Mouse (Mus musculus): ENCODE results near the gene Rasgef1b. TPM values are rescaled to one million over a fixed set of nuclear protein-coding genes. Genes with fewer than 3 reads are reported as not detected.
"Not testable (repeated sequence)": the region's sequence is repeated elsewhere in the genome, so short reads cannot be mapped to it uniquely, and the experiment has no call there.

Gene Rasgef1b
- polyA plus RNA-seq, 1 experiment from 2014 or later = 33.1 TPM

DNA sequence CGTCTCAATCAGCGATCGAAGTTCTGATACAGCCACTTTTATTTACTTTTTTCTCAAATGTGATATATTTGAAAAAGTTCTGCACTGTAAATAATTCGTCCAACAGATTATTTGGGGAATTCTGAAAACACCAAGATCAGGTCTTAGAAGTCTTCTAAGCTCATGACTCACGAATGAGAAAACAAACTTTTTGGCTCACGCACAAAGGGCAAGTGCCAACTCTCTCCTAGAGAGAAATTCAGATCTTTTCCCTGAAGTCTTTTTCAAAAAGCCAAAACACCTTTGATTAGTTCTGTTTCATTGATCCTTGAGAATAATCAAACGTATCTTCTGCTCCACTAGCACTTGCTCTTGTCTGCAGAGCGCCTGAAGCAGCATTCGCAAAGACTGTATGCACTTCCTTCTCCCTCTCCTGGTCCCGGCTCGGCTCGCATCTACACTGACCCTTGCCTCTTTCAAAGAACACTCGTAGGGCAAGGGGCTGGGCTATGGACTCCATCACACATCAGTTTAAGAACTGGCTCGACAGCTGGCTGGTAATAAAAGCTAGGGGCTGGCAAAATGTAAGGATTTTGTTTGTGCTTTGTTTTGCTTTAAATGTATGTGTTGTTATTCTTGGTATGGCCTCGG lies 504.9 kb downstream of the Rasgef1b start:
- Histone ChIP-seq H3K4me1 (replicated peaks) (0 out of 2 replicates have a peak, but pooled peaks cover 2% of the 10 kb centered on the region), H3K4me3 (no peak overlapping the region), H3K27me3 (no peaks in the 10 kb centered on the region), H3K9ac (no peak overlapping the region), H3K27ac (no peak overlapping the region), H3K36me3 (peaks cover 76% of the 10 kb centered on the region), H3K4me2 (no peak overlapping the region), H3K9me3 (replicated peaks) (no peaks in the 10 kb centered on the region)
- ATAC-seq (replicated peaks; ENCODE audit: insufficient number of reproducible peaks, insufficient read depth, low FRiP score, low read depth) = no peak
- 65% methylated on average over 15 of the region's 15 CpGs for WGBS

DNA sequence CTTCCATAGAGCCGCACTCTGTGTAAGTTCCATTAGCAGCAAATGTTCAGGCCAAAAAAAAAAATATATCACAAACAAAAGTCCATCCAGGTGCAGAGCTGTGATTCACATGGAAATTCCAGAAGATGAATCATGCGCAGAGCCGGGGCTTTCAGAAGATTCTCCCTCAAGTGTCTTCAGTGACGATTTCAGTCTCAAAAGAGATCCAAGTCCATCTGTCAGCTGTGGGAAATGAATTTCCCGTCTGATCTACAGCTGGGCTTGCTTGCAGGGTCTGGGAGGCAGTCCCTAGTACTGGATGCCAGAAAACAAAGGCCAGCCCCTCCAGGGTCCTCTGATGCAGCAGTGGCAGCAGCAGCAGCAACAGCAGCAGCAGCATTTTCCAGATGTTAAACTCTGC lies 510.5 kb downstream of the Rasgef1b start:
- Histone ChIP-seq H3K27ac (no peak overlapping the region), H3K27me3 (no peaks in the 10 kb centered on the region), H3K9ac (no peak overlapping the region), H3K4me2 (no peak overlapping the region), H3K9me3 (replicated peaks) (no peaks in the 10 kb centered on the region), H3K36me3 (peaks cover 69% of the 10 kb centered on the region), H3K4me1 (replicated peaks) (no peaks in the 10 kb centered on the region), H3K4me3 (no peak overlapping the region)
- no peak for ATAC-seq (replicated peaks; ENCODE audit: insufficient number of reproducible peaks, insufficient read depth, low FRiP score, low read depth)
- WGBS = 71% methylated on average over 5 of the region's 5 CpGs

DNA sequence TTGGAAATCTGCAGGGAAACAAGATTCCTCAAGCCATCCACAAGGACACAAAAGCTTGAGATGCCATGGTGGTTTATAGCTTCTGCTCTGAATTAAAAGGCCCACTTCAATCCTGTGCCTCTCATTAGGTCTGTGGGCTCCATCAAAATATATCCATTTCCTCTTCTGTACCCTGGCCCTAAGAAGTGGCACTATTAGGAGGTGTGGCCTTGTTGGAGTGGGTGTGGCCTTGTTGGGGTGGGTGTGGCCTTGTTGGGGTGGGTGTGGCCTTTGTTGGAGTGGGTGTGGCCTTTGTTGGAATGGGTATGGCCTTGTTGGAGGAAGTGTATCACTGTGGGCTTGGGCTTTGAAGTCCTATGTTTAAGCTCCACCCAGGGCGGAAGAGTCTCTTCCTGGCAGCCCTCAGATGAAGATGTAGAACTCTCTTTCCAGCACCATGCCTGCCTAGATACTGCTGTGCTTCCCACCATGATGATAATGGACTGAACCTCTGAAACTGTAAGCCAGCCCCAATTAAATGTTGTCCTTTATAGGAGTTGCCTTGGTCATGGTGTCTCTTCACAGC lies 512.2 kb downstream of the Rasgef1b start:
- not testable (repeated sequence) for H3K4me3 ChIP-seq; H3K27ac ChIP-seq; H3K9ac ChIP-seq; H3K4me1 ChIP-seq (replicated peaks); H3K9me3 ChIP-seq (replicated peaks); H3K27me3 ChIP-seq; H3K4me2 ChIP-seq
- peak; percentile 59 for ATAC-seq (replicated peaks; ENCODE audit: insufficient number of reproducible peaks, insufficient read depth, low FRiP score, low read depth)
- peaks cover 52% of the 10 kb centered on the region for H3K36me3 ChIP-seq
- 86% methylated on average over 1 of the region's 1 CpGs for WGBS

DNA sequence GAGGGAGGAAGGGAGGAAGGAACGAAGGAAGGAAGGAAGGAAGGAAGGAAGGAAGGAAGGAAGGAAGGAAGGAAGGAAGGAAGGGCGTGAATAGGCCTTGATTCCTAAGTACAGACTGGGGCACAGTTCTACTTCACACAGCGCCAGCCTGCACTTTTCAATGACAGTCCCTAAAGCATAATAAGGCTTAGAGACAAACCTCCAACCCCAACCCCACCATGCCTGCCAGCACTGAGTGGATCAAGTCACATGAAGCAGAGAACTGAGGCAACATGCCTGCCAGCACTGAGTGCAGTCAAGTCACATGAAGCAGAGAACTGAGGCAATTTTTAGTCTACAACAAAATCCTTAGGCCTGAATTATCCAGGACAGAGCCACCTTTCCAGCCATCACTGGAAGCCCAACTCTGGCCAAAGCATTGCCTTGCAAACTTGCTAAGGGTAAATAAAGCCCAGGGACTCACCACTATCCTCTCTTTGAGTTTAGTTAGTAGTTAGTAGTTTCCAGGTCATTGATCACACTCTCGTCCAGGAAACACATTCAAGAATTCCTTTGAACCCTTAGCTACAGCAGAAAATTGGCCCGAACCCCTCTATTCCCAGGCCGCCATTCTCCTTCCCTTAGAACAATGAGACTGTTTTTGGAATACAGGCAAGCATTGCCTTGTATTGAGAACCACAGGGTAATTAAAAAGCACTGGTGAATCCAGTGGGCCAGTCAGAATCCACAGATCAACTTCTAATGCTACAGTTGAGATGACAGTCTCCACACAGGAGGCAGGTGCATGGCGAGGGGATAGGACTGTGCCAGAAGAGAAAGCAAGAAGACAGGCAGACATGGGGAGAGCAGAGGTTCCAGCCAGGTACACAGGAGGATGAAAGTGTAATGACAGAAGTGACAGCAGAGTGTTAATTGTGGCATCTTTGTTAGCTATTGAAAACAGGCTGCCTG lies 513.4 kb downstream of the Rasgef1b start:
- H3K27ac ChIP-seq = no peak overlapping the region
- H3K4me1 ChIP-seq (replicated peaks) = no peaks in the 10 kb centered on the region
- no peaks in the 10 kb centered on the region for H3K9me3 ChIP-seq (replicated peaks)
- H3K4me3 ChIP-seq = no peak overlapping the region
- no peak overlapping the region for H3K9ac ChIP-seq
- no peaks in the 10 kb centered on the region for H3K27me3 ChIP-seq
- H3K36me3 ChIP-seq = peaks cover 40% of the 10 kb centered on the region
- WGBS = 74% methylated on average over 7 of the region's 7 CpGs
- no peak for ATAC-seq (replicated peaks; ENCODE audit: insufficient number of reproducible peaks, insufficient read depth, low FRiP score, low read depth)
- H3K4me2 ChIP-seq = no peak overlapping the region

DNA sequence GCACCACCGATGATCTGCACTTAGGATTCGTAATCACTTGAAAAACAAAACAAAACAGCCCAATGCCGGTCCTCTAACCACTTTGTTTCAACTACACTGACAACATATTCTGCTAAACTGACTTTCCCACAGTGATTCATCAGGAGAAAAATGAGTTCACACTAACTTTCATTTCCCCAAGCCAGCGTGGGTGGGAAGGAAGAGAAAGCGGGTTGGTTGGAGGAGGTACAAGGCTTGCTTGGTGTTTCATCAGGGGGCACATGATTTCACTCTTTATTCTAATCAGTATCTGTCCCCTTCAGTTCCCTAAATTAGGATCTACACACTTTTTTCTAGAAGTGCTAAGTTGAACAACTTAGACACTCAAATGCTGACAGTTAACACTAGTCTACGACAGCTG lies 514.5 kb downstream of the Rasgef1b start:
- Histone ChIP-seq H3K4me2 (no peak overlapping the region), H3K4me1 (replicated peaks) (no peaks in the 10 kb centered on the region), H3K4me3 (no peak overlapping the region), H3K9ac (no peak overlapping the region), H3K27ac (no peak overlapping the region), H3K36me3 (peaks cover 32% of the 10 kb centered on the region; the same call in 1 of the 2 replicates), H3K27me3 (no peaks in the 10 kb centered on the region), H3K9me3 (replicated peaks) (no peaks in the 10 kb centered on the region)
- ATAC-seq (replicated peaks; ENCODE audit: insufficient number of reproducible peaks, insufficient read depth, low FRiP score, low read depth) = no peak
- WGBS = 63% methylated on average over 6 of the region's 6 CpGs

DNA sequence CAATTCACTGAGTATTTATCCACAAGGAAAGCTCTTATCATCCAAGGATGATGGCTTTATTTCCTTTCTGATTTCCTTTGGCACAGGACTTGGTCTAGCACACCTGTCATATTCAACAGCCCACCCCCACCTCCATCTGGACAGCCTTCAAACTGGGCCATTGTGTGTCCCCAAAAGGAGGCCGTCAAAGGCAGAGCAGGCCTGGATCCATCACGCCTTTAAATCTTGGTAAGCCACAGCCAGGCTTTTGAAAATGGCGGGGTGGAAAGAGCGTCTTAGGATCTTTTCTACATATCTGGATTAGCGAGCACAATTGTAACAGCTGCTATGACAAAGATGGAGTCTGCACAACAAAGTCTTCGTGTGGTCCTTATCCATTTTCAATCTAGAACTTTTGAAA lies 515.7 kb downstream of the Rasgef1b start:
- ATAC-seq (replicated peaks; ENCODE audit: insufficient number of reproducible peaks, insufficient read depth, low FRiP score, low read depth) = no peak
- WGBS = 89% methylated on average over 6 of the region's 6 CpGs
- no peak overlapping the region for H3K4me3 ChIP-seq
- peaks cover 21% of the 10 kb centered on the region; the same call in 1 of the 2 replicates for H3K36me3 ChIP-seq
- H3K4me1 ChIP-seq (replicated peaks) = no peaks in the 10 kb centered on the region
- H3K9ac ChIP-seq = no peak overlapping the region
- no peak overlapping the region for H3K27ac ChIP-seq
- H3K4me2 ChIP-seq = no peak overlapping the region
- H3K27me3 ChIP-seq = no peaks in the 10 kb centered on the region
- no peaks in the 10 kb centered on the region for H3K9me3 ChIP-seq (replicated peaks)

DNA sequence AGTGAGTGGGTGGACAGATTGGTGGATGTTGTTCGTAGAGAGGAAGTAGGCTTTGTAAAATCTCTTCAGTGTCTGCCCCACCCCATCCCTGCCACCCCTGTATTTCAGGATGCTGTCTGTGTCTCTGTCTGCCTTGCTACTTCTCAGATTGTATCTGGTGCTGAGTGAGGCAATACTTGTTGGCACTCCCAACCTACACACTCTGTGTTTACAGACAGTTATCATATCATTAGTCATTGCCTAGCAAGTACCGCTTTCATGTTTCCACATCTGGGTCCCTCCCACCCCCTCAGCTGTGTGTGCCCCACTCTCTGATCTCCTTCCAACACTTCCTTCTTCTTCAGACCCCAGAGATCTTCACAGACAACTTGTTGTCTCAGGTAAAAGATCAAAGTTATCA lies 525.4 kb downstream of the Rasgef1b start:
- no peak overlapping the region for H3K9ac ChIP-seq
- H3K4me3 ChIP-seq = no peak overlapping the region
- no peak overlapping the region for H3K27ac ChIP-seq
- H3K36me3 ChIP-seq = no peaks in the 10 kb centered on the region
- no peaks in the 10 kb centered on the region for H3K9me3 ChIP-seq (replicated peaks)
- 49% methylated on average over 2 of the region's 2 CpGs for WGBS
- H3K27me3 ChIP-seq = peaks cover 4% of the 10 kb centered on the region; the same call in 1 of the 2 replicates
- no peak overlapping the region for H3K4me2 ChIP-seq
- ATAC-seq (replicated peaks; ENCODE audit: insufficient number of reproducible peaks, insufficient read depth, low FRiP score, low read depth) = no peak
- no peaks in the 10 kb centered on the region for H3K4me1 ChIP-seq (replicated peaks)

DNA sequence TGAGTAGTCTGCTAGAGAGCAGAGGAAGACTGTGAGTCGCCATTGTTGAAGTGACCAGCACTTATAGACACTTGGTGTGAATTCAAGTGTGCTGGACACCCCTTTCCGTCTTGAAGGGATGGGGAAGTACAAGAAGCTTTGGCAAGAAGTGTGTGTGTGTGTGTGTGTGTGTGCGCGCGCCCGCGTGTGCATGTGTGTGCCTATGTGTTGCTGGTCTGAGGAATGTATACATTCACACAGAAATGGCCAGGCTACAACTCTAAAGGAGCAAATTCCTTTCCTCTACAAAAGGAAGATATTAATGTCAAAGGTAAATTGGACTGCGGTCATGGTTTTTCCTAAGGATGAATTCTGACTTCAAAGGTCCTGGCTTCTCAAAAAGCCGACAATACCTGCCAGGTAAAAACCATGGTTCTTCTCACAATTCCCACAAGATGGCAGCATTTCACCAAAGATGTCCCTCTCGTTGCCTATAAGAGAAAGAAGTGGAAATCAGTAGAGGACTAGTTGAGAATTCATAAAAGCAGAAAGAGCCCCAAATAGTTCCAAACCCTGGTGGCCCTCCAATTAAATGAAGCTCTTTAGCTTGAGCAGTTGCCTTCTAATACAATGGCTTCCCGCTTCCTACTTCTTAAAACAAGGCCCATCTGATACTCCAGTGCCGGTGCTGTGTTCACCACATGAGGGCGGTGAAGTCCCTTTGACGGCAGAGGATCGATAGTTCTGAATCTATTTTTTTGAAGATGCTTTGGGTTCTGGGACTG lies 526.6 kb downstream of the Rasgef1b start:
- no peak for ATAC-seq (replicated peaks; ENCODE audit: insufficient number of reproducible peaks, insufficient read depth, low FRiP score, low read depth)
- H3K4me3 ChIP-seq = peak overlapping the region; percentile 21; the same call in 1 of the 2 replicates
- 52% methylated on average over 15 of the region's 15 CpGs for WGBS
- H3K9ac ChIP-seq = no peak overlapping the region
- H3K27me3 ChIP-seq = peaks cover 4% of the 10 kb centered on the region; the same call in 1 of the 2 replicates
- H3K4me2 ChIP-seq = peak overlapping the region; percentile 55
- H3K27ac ChIP-seq = no peak overlapping the region
- H3K36me3 ChIP-seq = no peaks in the 10 kb centered on the region
- H3K4me1 ChIP-seq (replicated peaks) = no peaks in the 10 kb centered on the region
- no peaks in the 10 kb centered on the region for H3K9me3 ChIP-seq (replicated peaks)

DNA sequence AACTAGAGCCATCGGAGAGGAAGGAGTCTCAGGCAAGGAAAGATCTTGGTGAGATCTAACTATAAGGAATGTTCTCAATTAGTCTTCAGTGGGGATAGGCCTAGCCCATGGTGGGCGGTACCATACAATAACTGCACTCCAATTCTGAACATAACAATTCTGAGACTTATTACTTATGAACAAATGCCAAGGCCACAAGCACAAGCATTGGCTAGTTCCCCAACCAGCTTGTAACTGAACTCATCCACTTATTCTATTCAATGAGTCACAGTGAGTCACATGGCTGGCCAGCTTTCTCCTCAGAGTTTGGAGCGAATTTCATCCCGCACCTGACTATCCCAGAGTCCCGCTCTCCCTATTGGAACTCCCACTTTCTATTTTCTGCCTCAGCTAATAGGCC lies 533.4 kb downstream of the Rasgef1b start:
- H3K27me3 ChIP-seq = no peaks in the 10 kb centered on the region
- H3K4me3 ChIP-seq = no peak overlapping the region
- 91% methylated on average over 5 of the region's 5 CpGs for WGBS
- no peak overlapping the region for H3K4me2 ChIP-seq
- no peak overlapping the region for H3K9ac ChIP-seq
- no peak overlapping the region for H3K27ac ChIP-seq
- ATAC-seq (replicated peaks; ENCODE audit: insufficient number of reproducible peaks, insufficient read depth, low FRiP score, low read depth) = no peak
- no peaks in the 10 kb centered on the region for H3K36me3 ChIP-seq
- H3K9me3 ChIP-seq (replicated peaks) = no peaks in the 10 kb centered on the region
- peaks cover 7% of the 10 kb centered on the region for H3K4me1 ChIP-seq (replicated peaks)

DNA sequence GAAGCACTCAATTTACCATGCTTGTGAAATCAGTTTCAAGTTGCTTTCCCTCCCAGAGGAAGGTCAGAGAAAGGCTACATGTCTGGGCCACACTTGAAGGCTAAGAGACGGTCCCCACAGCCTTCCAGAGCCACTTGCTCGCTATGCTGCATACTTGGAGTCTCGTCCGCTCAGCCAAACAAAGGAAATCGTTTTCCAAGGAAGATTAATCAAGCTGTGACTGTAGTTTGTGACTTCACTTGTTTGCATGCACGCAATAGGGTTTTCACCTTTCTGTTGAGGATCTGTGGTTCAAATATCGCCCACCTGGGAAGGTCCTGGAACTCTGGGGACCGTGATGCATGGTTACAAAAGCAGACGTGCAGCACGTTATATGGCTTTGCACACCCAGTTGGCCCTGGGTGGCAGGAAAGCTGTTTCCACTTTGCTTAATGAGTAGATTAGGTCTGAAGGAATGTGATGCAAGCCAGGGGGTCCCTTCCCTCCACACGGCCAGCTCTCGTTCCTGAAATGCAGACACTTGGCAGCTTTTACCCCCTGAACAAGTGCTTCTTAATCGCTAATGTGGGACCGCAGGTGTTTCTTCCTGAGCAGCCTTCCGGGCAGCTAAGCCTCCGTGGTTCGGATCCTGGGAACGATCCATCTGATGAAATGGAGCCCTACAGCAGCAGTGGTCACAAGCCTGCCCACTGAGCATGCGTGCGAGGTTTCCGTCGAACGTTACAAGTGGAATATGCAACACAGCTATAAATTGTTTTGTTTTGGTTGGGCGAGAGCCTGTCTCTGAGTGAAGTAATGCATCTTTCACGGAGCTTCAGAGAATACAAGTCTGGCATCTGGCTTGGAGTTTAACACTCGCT lies 537.7 kb downstream of the Rasgef1b start:
- Histone ChIP-seq H3K4me2 (peak overlapping the region; percentile 23), H3K4me3 (no peak overlapping the region), H3K27ac (peak overlapping the region; percentile 3; the same call in 1 of the 2 replicates), H3K36me3 (no peaks in the 10 kb centered on the region), H3K9me3 (replicated peaks) (no peaks in the 10 kb centered on the region), H3K4me1 (replicated peaks) (peaks cover 7% of the 10 kb centered on the region), H3K9ac (no peak overlapping the region), H3K27me3 (no peaks in the 10 kb centered on the region)
- 51% methylated on average over 26 of the region's 26 CpGs for WGBS
- ATAC-seq (replicated peaks; ENCODE audit: insufficient number of reproducible peaks, insufficient read depth, low FRiP score, low read depth) = no peak; the same call in 1 of the 2 replicates
